Mouse (Mus musculus): ENCODE data around the gene Map3k1.
"Not testable (repeated sequence)": the region's sequence is repeated elsewhere in the genome, so short reads cannot be mapped to it uniquely, and the experiment has no call there.

Gene Map3k1

DNA sequence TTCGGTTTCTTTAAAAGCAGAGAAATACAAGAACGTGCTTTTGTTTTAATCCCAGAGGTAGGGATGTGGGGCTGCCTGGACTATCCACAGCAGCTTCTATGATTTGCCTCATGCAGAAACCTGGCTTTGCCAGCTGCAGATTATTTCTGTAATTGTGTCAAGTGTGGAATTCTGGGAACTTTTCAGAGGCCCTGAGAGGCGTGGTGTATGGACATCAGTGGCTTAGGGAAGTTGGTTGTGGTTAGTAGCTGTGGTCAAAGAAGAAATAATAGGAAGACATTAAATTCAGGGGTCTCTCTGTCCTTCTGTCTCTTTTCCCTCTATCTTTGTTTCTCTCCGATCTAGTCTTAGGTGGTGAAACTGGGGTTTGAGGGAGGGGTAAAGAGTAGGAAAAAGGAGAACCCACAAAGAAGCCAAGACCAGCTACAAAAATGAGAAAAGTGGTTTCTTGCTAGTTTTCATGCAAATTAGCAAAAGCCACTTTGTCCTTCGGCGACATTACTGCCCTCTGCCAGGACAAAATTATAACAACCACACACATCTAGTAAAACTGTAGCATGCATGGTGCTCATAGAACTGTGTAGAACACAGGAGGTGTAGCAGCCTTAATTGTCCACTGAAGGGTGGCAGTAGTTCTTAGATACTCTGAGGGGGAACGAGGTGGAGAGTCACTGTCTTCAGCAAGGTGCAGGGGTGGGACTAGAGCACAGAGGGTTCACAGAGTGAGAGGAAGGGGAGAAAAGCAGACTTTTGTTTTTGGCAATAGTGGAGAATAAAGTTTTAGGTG lies 67.4 kb downstream of the Map3k1 start:
- DNase-seq, result no peak

GRCm38 (mm10) chr13:111726898-111727297 lies 81.9 kb downstream of the Map3k1 start:
- DNase-seq, result no peak

- DNase-seq, result peak; percentile 98 to 99
Measured at GRCm38 (mm10) chr13:111725165-111726077, 83.4 kb downstream of the Map3k1 start.

DNA sequence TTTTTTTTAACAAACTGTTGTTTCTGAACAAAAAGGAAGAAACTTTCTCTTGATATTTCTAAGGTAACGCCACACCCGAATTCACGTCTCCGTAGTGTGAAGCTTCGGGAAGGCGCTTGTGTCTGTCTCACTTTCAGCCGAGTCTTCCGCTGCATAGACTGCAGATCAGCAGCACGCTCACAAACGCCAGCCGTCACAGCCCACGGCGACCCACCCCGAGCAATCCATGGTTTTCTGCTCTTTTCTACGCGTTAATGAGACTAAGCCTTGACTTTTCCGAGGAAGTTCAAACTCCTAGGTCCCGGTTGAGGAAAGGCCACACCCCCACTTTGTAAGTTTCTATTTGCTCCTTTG lies 84.0 kb downstream of the Map3k1 start:
- DNase-seq, result no peak

GRCm38 (mm10) chr13:111719726-111720125 lies 89.1 kb downstream of the Map3k1 start:
- no peak for DNase-seq

DNA sequence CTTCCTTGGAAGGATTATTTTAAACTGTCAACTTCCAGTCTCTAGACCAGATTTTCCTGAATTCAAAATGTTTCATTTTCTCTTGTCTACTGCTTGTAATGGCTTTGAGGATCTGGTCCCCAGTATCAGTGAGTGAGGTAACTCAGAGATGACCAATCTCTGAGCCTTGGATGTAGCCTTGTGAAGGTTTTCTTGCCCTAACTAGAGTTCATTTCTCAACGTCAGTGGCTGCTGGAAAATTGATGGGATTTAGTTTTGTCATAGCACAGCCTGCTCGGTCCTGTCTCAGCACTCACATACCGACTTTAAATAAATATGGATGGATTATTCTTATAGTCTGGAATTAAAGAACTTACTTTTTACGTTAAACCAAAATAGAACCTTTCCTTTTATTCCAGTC lies 98.3 kb downstream of the Map3k1 start:
- DNase-seq, result no peak

DNA sequence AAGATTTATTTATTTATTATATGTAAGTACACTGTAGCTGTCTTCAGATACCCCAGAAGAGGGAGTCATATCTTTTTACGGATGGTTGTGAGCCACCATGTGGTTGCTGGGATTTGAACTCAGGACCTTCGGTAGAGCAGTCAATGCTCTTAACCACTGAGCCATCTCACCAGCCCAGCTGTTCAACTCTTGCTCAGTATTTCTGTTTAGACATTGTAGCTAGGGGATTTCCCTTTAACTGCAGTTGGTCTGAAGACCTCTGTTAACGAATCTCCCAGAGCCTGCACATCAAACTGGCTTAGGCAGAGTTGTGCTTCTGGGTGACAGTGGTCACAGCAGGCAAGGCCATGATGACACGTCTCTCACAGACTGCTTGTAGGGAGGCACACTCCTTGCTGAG lies 104.8 kb downstream of the Map3k1 start:
- DNase-seq, result not testable (repeated sequence)

DNA sequence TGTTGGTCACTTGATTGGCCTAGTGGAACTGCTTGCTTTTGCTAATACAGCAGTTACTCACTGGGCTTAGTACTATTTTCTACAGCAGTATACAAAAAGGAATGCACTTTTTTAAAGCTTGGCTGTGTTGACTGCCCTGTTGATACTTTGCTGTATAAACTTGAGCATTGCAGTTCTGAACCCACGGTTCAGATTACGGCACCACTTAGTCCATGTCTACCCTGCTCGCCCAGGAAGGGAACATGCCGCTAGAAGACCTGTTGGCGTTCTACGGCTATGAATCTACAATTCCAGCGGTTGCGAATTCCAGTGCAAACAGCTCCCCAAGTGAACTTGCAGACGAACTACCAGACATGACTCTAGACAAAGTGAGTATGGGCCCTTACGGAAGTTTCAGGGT lies 105.4 kb downstream of the Map3k1 start:
- DNase-seq, result no peak
